Mouse (Mus musculus) lung, embryonic 14.5 days (tissue): ENCODE measurements at regions not wholly inside any gene's neighbourhood (a gene's known extent, or its start where the extent isn't known, plus 50 kb on each side); places are given as distances from the start of the nearest gene placed in this dataset.

ENCODE experiments used
- ATAC-seq: fragments of 200-750 bp; cut with Nextera tagmentation; 2 replicates; pipeline ENCODE4 v1.8.0; 2017; ENCODE audit warnings: mild to moderate bottlenecking, moderate TSS enrichment, moderate library complexity; ENCODE audit not compliant: insufficient read depth
- DNase-seq: peaks from one replicate; pipeline ENCODE4 v3.0.0-alpha.2; 2015
- H3K27ac ChIP-seq: fragments of 300-500 bp; sonication (generic); 2 replicates; pipeline ENCODE4 v1.5.1; 2014; ENCODE audit warnings: low read depth, mild to moderate bottlenecking, moderate library complexity
- H3K27me3 ChIP-seq: fragments of 300-500 bp; sonication (generic); 2 replicates; pipeline ENCODE4 v1.6.1; 2014; ENCODE audit warnings: low read length, control low read depth; ENCODE audit not compliant: insufficient read depth
- H3K36me3 ChIP-seq: fragments of 300-500 bp; sonication (generic); 2 replicates; pipeline ENCODE4 v1.6.1; 2014; ENCODE audit warnings: control low read depth; ENCODE audit not compliant: insufficient read depth
- H3K4me1 ChIP-seq: fragments of 300-500 bp; sonication (generic); 2 replicates; pipeline ENCODE4 v1.6.1; 2014; ENCODE audit warnings: antibody characterized with exemption, control low read depth; ENCODE audit not compliant: insufficient read depth
- H3K4me2 ChIP-seq: fragments of 300-500 bp; sonication (generic); 2 replicates; pipeline ENCODE4 v1.6.1; 2014; ENCODE audit warnings: mild to moderate bottlenecking
- H3K4me3 ChIP-seq: fragments of 300-500 bp; sonication (generic); 2 replicates; pipeline ENCODE4 v1.5.1; 2014; ENCODE audit warnings: low read depth, low read length
- H3K9ac ChIP-seq: fragments of 300-500 bp; sonication (generic); 2 replicates; pipeline ENCODE4 v1.6.1; 2014
- H3K9me3 ChIP-seq: fragments of 300-500 bp; sonication (generic); 2 replicates; pipeline ENCODE4 v1.6.1; 2016; ENCODE audit warnings: low read depth, low read length, control low read depth
- CTCF ChIP-seq: IDR thresholded peaks from 2 replicates; pipeline ENCODE4 v1.5.1; 2016; ENCODE audit warnings: antibody characterized with exemption, low read depth
- WGBS: fragments of 180-500 bp; shearing (Covaris S2); extraction: QIAGEN DNeasy Blood & Tissue Kit; methylation state at CpG from one replicate; pipeline ENCODE4 v1.1.7; 2014; 5-methylcytosine and 5-hydroxymethylcytosine counted together

- 41% methylated on average over 7 of the region's 7 CpGs for WGBS
- no peak for ATAC-seq
Observed at GRCm38 (mm10) chr7:128834894-128835293, 90.2 kb downstream of the Sec23ip start.

GRCm38 (mm10) chr7:128836435-128836834 lies 91.7 kb downstream of the Sec23ip start:
- H3K4me2 ChIP-seq: no peak overlapping the region
- ATAC-seq (no peak), DNase-seq (no peak)
- no peaks in the 10 kb centered on the region for H3K4me1 ChIP-seq
- no peak overlapping the region for H3K27ac ChIP-seq
- H3K36me3 ChIP-seq: no peaks in the 10 kb centered on the region
- no peak overlapping the region for H3K4me3 ChIP-seq
- no peak overlapping the region for H3K9ac ChIP-seq
- WGBS: 69% methylated on average over 6 of the region's 6 CpGs
- no peak for TF ChIP-seq CTCF
- no peaks in the 10 kb centered on the region for H3K27me3 ChIP-seq
- H3K9me3 ChIP-seq: no peaks in the 10 kb centered on the region

More at GRCm38 (mm10) chr7:128834894-128835293, 90.2 kb downstream of the Sec23ip start:
- Histone ChIP-seq H3K4me3 (no peak overlapping the region), H3K36me3 (no peaks in the 10 kb centered on the region), H3K9me3 (no peaks in the 10 kb centered on the region), H3K4me1 (no peaks in the 10 kb centered on the region), H3K27me3 (no peaks in the 10 kb centered on the region), H3K4me2 (no peak overlapping the region), H3K27ac (no peak overlapping the region), H3K9ac (no peak overlapping the region)
- no peak for TF ChIP-seq CTCF
- DNase-seq: no peak

- WGBS: 85% methylated on average over 10 of the region's 10 CpGs
- Histone ChIP-seq H3K27me3 (no peaks in the 10 kb centered on the region), H3K27ac (no peak overlapping the region), H3K36me3 (no peaks in the 10 kb centered on the region), H3K4me1 (no peaks in the 10 kb centered on the region), H3K4me3 (no peak overlapping the region), H3K9me3 (no peaks in the 10 kb centered on the region), H3K4me2 (no peak overlapping the region), H3K9ac (no peak overlapping the region)
- TF ChIP-seq CTCF: no peak
- DNase-seq: no peak
- ATAC-seq: no peak
Observed at GRCm38 (mm10) chr7:128842561-128842960, 97.8 kb downstream of the Sec23ip start.

GRCm38 (mm10) chr7:128843576-128843975 lies 98.8 kb downstream of the Sec23ip start:
- 80% methylated on average over 9 of the region's 9 CpGs for WGBS
- Histone ChIP-seq H3K9me3 (no peaks in the 10 kb centered on the region), H3K36me3 (no peaks in the 10 kb centered on the region), H3K4me1 (no peaks in the 10 kb centered on the region), H3K9ac (no peak overlapping the region), H3K27ac (no peak overlapping the region), H3K4me2 (no peak overlapping the region), H3K4me3 (no peak overlapping the region), H3K27me3 (no peaks in the 10 kb centered on the region)
- no peak for TF ChIP-seq CTCF
- ATAC-seq: no peak
- DNase-seq: no peak

- whole genome bisulfite sequencing: 41% methylated on average over 3 of the region's 3 CpGs
- no peak overlapping the region for H3K27ac ChIP-seq
- no peak overlapping the region for H3K4me3 ChIP-seq
- TF ChIP-seq CTCF: no peak
- no peaks in the 10 kb centered on the region for H3K9me3 ChIP-seq
- no peaks in the 10 kb centered on the region for H3K27me3 ChIP-seq
- no peaks in the 10 kb centered on the region for H3K36me3 ChIP-seq
- no peak overlapping the region for H3K9ac ChIP-seq
- H3K4me1 ChIP-seq: no peaks in the 10 kb centered on the region
- H3K4me2 ChIP-seq: no peak overlapping the region
- no peak for ATAC-seq
- DNase-seq: peak; percentile 26
Observed at GRCm38 (mm10) chr7:128849261-128849660, 104.5 kb downstream of the Sec23ip start.

- TF ChIP-seq CTCF: no peak
- Histone ChIP-seq H3K36me3 (no peaks in the 10 kb centered on the region), H3K27ac (no peak overlapping the region), H3K4me2 (no peak overlapping the region), H3K4me3 (no peak overlapping the region), H3K9me3 (no peaks in the 10 kb centered on the region), H3K9ac (no peak overlapping the region), H3K27me3 (no peaks in the 10 kb centered on the region), H3K4me1 (no peaks in the 10 kb centered on the region)
- DNase-seq (peak; percentile 3), ATAC-seq (no peak)
- 48% methylated on average over 4 of the region's 4 CpGs for WGBS
Observed at GRCm38 (mm10) chr7:128854193-128854592, 109.5 kb downstream of the Sec23ip start.

- no peak overlapping the region for H3K4me3 ChIP-seq
- H3K4me1 ChIP-seq: no peaks in the 10 kb centered on the region
- no peak overlapping the region for H3K9ac ChIP-seq
- H3K27me3 ChIP-seq: no peaks in the 10 kb centered on the region
- H3K4me2 ChIP-seq: no peak overlapping the region
- DNase-seq (peak; percentile 1), ATAC-seq (no peak)
- no peaks in the 10 kb centered on the region for H3K36me3 ChIP-seq
- no peak for TF ChIP-seq CTCF
- WGBS: 36% methylated on average over 18 of the region's 18 CpGs
- H3K9me3 ChIP-seq: no peaks in the 10 kb centered on the region
- H3K27ac ChIP-seq: no peak overlapping the region
Observed at GRCm38 (mm10) chr7:128854690-128855343, 110.1 kb downstream of the Sec23ip start.
